Mouse (Mus musculus): ENCODE data around the gene Colca2. TPM values are rescaled to one million over a fixed set of nuclear protein-coding genes. Genes with fewer than 3 reads are reported as not detected.

The Colca2 gene
- polyA plus RNA-seq, 1 experiment from 2014 or later: 8.7 TPM

GRCm38 (mm10) chr9:51238741-51239385 is 39.5 kb downstream of the Colca2 start:
- ATAC-seq (ENCODE audit: insufficient read depth, low FRiP score): peak; percentile 17; the same call in 1 of the 2 replicates
- H3K9me3 ChIP-seq (replicated peaks; ENCODE audit: control insufficient read depth, low read length): no peaks in the 10 kb centered on the region
- H3K4me2 ChIP-seq (ENCODE audit: low read depth, low read length): no peak overlapping the region
- no peak overlapping the region for H3K4me3 ChIP-seq (replicated peaks; ENCODE audit: low read length)
- no peak overlapping the region for H3K27ac ChIP-seq (ENCODE audit: low read length)
- 0 out of 2 replicates have a peak, but pooled peaks cover 5% of the 10 kb centered on the region for H3K4me1 ChIP-seq (ENCODE audit: control insufficient read depth, insufficient read depth, low read length)
- 36% methylated on average over 12 of the region's 12 CpGs for WGBS
- no peaks in the 10 kb centered on the region for H3K27me3 ChIP-seq (ENCODE audit: control insufficient read depth, insufficient read depth, low read length)
- no peaks in the 10 kb centered on the region for H3K36me3 ChIP-seq (ENCODE audit: control insufficient read depth, insufficient read depth, low read length)
- no peak overlapping the region for H3K9ac ChIP-seq (ENCODE audit: low read length)

GRCm38 (mm10) chr9:51232163-51232562 is 46.2 kb downstream of the Colca2 start:
- H3K27ac ChIP-seq (ENCODE audit: low read length): 0 out of 2 replicates have a peak overlapping the region, but pooled peaks have one; percentile 8
- ATAC-seq (ENCODE audit: insufficient read depth, low FRiP score): no peak
- 96% methylated on average over 8 of the region's 8 CpGs for WGBS
- H3K9ac ChIP-seq (ENCODE audit: low read length): no peak overlapping the region
- H3K9me3 ChIP-seq (replicated peaks; ENCODE audit: control insufficient read depth, low read length): no peaks in the 10 kb centered on the region
- H3K36me3 ChIP-seq (ENCODE audit: control insufficient read depth, insufficient read depth, low read length): no peaks in the 10 kb centered on the region
- no peaks in the 10 kb centered on the region for H3K27me3 ChIP-seq (ENCODE audit: control insufficient read depth, insufficient read depth, low read length)
- no peak overlapping the region for H3K4me3 ChIP-seq (replicated peaks; ENCODE audit: low read length)
- no peaks in the 10 kb centered on the region for H3K4me1 ChIP-seq (ENCODE audit: control insufficient read depth, insufficient read depth, low read length)
- H3K4me2 ChIP-seq (ENCODE audit: low read depth, low read length): no peak overlapping the region

- 52% methylated on average over 4 of the region's 4 CpGs for WGBS
- Histone ChIP-seq H3K36me3 (ENCODE audit: control insufficient read depth, insufficient read depth, low read length) (no peaks in the 10 kb centered on the region), H3K9me3 (replicated peaks; ENCODE audit: control insufficient read depth, low read length) (no peaks in the 10 kb centered on the region), H3K4me3 (replicated peaks; ENCODE audit: low read length) (no peak overlapping the region), H3K27ac (ENCODE audit: low read length) (peak overlapping the region; percentile 32; the same call in 1 of the 2 replicates), H3K27me3 (ENCODE audit: control insufficient read depth, insufficient read depth, low read length) (no peaks in the 10 kb centered on the region), H3K9ac (ENCODE audit: low read length) (no peak overlapping the region), H3K4me2 (ENCODE audit: low read depth, low read length) (no peak overlapping the region), H3K4me1 (ENCODE audit: control insufficient read depth, insufficient read depth, low read length) (no peaks in the 10 kb centered on the region)
- ATAC-seq (ENCODE audit: insufficient read depth, low FRiP score): peak; percentile 94
Measured at GRCm38 (mm10) chr9:51230701-51231389, 47.5 kb downstream of the Colca2 start.

GRCm38 (mm10) chr9:51225636-51226166 is 52.7 kb downstream of the Colca2 start:
- Histone ChIP-seq H3K27ac (ENCODE audit: low read length) (no peak overlapping the region), H3K4me2 (ENCODE audit: low read depth, low read length) (no peak overlapping the region), H3K9ac (ENCODE audit: low read length) (no peak overlapping the region), H3K4me3 (replicated peaks; ENCODE audit: low read length) (no peak overlapping the region), H3K36me3 (ENCODE audit: control insufficient read depth, insufficient read depth, low read length) (no peaks in the 10 kb centered on the region), H3K4me1 (ENCODE audit: control insufficient read depth, insufficient read depth, low read length) (no peaks in the 10 kb centered on the region), H3K9me3 (replicated peaks; ENCODE audit: control insufficient read depth, low read length) (no peaks in the 10 kb centered on the region), H3K27me3 (ENCODE audit: control insufficient read depth, insufficient read depth, low read length) (no peaks in the 10 kb centered on the region)
- 84% methylated on average over 5 of the region's 5 CpGs for WGBS
- no peak for ATAC-seq (ENCODE audit: insufficient read depth, low FRiP score)

Other genes with a start within 250 kb of the Colca2 start
- not detected in 2 replicates for gene Btg4, start 217.7 kb downstream of the Colca2 start, polyA plus RNA-seq (2015; fragmentation: Nextera tagmentation; extraction: Ambion mirVana)
- 4.3 and 4.7 TPM in 2 replicates for gene Layn, start 201.5 kb downstream of the Colca2 start, polyA plus RNA-seq (2015; fragmentation: Nextera tagmentation; extraction: Ambion mirVana)
- 0.31 TPM in 1 of 2 replicates, not detected in the other for gene 4833427G06Rik, start 176.5 kb downstream of the Colca2 start, polyA plus RNA-seq (2015; fragmentation: Nextera tagmentation; extraction: Ambion mirVana)
- gene Gm32742, start 113.1 kb downstream of the Colca2 start, polyA plus RNA-seq (2015; fragmentation: Nextera tagmentation; extraction: Ambion mirVana): 0.06 and 0.10 TPM in 2 replicates
- 0.60 and 0.66 TPM in 2 replicates for gene Pou2af1, start 64.9 kb downstream of the Colca2 start, polyA plus RNA-seq (2015; fragmentation: Nextera tagmentation; extraction: Ambion mirVana)
- 0.87 and 0.94 TPM in 2 replicates for gene 1810046K07Rik, start 50.3 kb upstream of the Colca2 start, polyA plus RNA-seq (2015; fragmentation: Nextera tagmentation; extraction: Ambion mirVana)